Mouse (Mus musculus) liver, adult (tissue): ENCODE measurements around the gene Nnat.

ENCODE experiments used
- GATA4 ChIP-seq: IDR thresholded peaks from 2 replicates; pipeline ENCODE4 v1.6.1; 2014; ENCODE audit warnings: mild to moderate bottlenecking, low read length; ENCODE audit not compliant: insufficient replicate concordance

Gene Nnat

GRCm38 (mm10) chr2:157540953-157541569, 18.8 kb upstream of the Nnat start:
- no peak for TF ChIP-seq GATA4

DNA sequence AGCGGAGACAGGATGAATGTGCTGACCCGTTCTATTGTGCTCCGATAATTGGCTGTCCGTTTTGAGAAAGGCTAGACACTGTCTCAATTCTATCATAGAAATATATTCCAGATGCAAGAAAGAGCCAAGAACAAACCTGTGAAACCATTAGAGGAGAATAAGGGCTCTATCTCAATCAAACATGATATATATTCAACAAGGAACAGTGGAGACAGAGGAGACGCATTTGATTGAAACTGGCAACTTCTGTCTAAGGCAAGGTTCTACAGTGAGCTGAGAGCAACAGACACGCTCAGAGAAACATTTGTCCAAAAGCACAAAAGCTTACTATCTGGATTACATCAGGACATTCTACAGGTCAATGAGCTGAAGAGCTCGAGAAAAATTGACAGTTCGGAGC, 18.2 kb upstream of the Nnat start:
- no peak for TF ChIP-seq GATA4

DNA sequence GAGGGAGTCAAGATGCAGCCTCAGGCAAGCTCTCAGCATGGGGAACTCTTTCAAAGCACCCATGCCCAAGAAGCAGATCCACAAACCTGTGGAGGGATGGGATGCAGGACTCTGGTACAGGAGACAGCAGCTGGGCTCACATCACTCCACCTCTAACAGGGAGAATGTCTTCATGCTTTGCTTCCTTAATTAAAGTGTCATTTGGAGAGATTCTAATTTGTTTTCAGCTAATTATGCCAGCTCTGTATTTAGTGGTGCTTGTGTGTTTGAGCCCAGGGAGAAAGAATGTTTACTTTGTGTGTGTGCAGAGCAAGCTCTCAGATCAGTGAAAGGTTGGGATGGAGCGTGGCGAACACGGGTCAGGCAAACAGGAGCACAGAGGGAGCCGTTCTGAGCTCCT, 17.5 kb upstream of the Nnat start:
- TF ChIP-seq GATA4 = no peak

DNA sequence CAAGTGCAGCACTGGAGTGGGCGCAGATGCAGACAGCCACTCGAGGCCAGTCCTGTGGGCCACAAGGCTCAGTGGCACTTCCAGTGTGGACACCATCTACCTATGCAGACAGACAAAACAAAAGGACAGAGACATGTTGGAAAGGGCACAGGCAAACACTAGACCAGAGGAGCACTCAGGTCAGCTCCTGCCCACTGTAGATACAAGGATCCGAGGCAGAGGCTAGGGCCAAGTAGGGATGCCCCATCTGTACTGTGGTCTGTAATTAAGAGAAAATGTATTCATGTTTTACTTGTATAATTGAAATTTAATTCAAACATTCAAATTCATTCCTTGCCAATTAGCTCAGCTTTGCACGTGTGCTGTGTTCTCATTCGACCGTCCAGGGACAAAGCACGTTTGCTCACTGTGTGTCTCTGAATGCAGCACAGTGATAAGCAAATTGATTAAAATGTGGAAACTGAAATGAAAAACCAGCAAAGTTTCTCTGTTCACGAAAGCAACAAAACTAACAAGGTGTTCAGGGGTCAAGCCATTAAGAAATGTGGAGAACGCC, 15.5 kb upstream of the Nnat start:
- TF ChIP-seq GATA4 = no peak

- TF ChIP-seq GATA4 = no peak
Observed at GRCm38 (mm10) chr2:157546686-157547085, 13.2 kb upstream of the Nnat start.

DNA sequence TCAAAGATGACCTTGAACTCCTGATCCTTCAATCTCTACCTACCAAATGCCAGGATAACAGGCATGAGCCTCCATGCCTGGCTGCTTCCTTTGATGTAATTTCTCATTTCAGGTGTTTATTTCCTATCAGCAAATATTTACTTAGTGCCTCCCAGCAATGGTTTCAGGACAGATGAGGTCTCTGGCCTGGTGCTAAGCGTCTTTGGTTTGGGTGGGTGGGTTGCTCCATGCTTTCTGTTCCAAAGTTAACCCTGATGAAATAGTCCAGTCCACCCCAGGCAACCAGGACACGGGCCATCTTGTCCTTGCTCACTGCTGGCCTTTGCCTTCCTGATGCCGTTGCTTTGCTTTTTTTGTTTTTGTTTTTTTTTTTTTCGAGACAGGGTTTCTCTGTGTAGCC, 9.6 kb upstream of the Nnat start:
- no peak for TF ChIP-seq GATA4

DNA sequence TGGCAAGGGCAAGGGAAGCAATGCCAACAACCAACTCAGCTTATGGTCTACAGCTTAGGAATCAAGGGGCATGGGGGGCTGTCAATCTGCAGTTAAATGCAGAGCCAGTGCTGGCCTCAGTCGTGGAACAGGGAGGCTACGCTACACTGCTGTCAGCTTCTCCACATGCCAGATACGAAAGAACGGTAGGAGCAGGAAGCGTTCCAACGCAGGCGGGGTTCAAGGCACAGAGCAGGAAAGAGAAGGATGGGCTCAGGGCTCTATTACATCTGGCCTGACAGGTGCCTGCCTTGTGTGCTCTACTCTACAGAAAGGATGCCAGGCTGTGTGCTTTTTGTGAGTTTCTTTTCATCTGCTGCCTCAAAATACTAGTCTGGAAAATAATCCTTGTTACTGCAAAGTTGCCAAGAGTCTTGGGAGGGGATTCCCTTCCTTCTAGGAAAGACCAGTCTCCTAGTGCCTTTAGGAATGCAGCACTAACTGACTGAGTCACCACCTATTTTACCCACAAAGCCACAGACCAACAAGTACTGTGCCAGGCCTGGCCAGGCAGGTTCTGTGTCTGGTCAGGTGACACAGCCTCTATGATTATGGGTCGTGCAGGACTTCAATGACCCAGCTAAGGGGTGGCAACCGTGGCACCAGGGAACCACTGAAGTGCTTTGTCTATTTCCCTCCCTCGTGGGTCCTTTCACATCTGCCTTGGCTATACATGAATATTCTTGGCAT, 7.6 kb upstream of the Nnat start:
- TF ChIP-seq GATA4 = no peak

- no peak for TF ChIP-seq GATA4
Observed at GRCm38 (mm10) chr2:157556074-157556698, 3.7 kb upstream of the Nnat start.

GRCm38 (mm10) chr2:157558051-157558450, 1.8 kb upstream of the Nnat start:
- TF ChIP-seq GATA4 = no peak

DNA sequence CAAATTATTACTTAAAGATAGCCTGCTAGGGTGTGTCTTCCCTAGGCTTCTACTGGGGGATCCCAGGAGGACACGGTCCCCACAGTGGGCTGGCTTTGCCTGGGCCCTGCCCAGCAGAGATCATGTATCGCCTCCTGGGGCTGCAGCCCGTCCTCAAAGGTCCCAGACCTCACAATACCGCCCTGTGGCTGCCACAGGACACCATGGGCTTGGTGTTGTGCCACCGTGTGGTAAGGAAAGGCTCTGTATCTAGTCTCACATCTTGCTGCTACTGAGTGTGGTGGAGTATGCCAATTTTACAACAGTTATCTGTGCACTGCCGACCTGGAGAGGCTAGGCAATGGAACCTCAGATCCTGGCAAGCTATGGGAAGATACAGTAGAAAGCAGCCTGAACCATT, 1.4 kb upstream of the Nnat start:
- no peak for TF ChIP-seq GATA4

DNA sequence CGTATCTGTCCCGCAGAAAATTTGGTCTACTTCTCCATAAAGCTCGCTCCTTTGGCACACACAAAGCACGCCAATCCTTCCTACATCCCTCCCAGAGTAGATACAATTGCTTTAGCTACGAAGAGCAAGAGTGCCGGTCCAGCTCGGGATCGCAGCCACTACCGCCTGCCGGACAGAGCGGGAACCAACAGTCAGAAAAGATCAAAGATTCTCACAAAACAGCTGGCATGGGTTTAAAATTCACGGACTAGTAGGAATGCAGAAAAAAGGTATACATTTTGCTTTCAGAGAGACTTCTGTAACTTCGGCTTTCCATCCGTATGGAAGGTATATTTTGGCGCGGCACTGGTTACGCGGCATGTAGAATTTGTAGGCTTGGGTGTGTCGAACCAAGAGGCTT, 438 bp upstream of the Nnat start:
- TF ChIP-seq GATA4 = no peak

DNA sequence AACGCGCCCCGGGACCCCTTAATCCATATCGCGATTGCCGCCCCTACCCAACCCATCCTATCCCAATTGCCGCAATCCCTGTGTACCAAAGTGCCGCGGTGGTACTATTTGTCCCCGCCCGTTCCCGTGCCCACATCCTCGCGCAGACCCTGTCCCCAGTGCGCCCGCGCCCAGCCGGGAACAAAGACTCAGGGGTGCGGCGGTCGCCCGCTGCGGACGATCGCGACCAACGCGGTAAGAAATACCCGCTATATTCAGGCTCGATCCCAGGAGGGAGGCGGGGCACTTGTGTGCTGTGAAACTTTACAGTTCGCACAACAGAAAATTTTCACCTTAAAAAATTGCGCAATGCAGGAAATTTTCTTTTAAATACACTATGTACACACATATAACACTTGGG, 424 bp downstream of the Nnat start:
- TF ChIP-seq GATA4 = no peak

GRCm38 (mm10) chr2:157561165-157561836, 1.4 kb downstream of the Nnat start:
- no peak for TF ChIP-seq GATA4

DNA sequence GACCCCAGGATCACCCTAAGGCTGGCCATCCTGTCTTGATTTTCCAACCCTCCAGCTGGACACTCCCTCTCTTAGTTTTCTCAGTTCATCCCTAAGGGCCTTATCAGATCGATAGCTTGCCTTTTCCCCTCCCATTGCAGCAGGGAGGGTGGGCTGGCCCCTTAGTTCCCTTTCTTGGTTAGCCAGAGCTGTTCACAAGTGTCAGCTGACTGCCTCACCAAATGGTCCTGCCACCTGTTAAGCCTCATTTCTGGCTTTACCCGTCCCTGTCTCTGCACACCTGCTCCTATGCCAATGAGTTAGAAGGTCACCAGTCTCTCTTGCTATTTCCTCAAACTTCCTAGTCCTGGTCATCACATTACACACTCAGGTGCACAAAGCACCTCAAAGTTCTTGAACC, 3.2 kb downstream of the Nnat start:
- no peak for TF ChIP-seq GATA4

DNA sequence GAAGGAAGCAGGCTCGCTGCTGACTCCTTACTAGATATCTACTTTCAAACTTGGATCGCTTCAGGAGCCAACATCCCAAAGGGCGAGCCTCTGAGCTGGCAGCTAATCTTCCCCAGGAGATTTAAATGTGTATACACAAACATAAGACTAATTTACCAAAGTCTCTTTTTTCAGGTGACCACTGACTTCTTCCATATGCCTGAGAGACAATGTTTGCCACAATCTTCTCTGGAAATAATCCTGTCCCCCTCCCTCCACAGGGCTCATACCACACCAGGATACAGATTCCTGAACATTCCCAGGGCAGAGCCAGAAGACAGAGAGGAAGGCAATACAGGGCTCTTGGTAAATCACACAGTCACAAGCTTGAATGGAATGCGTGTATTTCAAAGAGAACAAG, 4.8 kb downstream of the Nnat start:
- no peak for TF ChIP-seq GATA4

DNA sequence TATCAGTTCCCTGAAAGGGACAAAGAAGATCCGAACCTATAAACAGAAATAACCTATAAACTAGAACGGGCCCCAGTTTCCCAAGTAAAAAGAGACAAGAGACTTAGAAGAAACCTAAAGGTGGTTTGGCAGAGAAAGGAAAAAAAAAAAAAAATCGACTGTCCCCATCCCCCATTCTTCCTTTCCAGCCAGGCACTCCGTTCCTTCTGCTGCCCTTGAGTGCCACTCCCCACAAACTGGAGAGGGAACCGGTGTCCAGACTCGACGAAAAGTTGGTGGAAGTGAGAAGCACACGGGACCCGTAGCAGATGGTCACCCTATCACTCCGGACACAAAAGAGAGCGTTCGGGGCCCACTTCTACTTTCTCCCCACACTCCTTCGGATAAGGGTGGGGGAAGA, 5.6 kb downstream of the Nnat start:
- no peak for TF ChIP-seq GATA4
